Mouse (Mus musculus): ENCODE data around the gene Prrc2a.
A peak's percentile ranks its signal among the peaks of the same experiment; 100 is the strongest.

The Prrc2a gene

GRCm38 (mm10) chr17:35164568-35165450 lies at the start of gene Prrc2a:
Gene Prrc2a (minus strand): TSS chr17:35164897.
- peak; percentile 97 for DNase-seq (ENCODE audit: extremely low spot score, low spot score)

- no peak for DNase-seq (ENCODE audit: extremely low spot score, low spot score)
Observed at GRCm38 (mm10) chr17:35213071-35213470, 48.4 kb upstream of the Prrc2a start.

GRCm38 (mm10) chr17:35210593-35210992 lies 45.9 kb upstream of the Prrc2a start:
- DNase-seq (ENCODE audit: extremely low spot score, low spot score) = no peak

- DNase-seq (ENCODE audit: extremely low spot score, low spot score) = no peak
Observed at GRCm38 (mm10) chr17:35209785-35210535, 45.3 kb upstream of the Prrc2a start.

- no peak for DNase-seq (ENCODE audit: extremely low spot score, low spot score)
Observed at GRCm38 (mm10) chr17:35205380-35205769, 40.7 kb upstream of the Prrc2a start.

- no peak for DNase-seq (ENCODE audit: extremely low spot score, low spot score)
Observed at GRCm38 (mm10) chr17:35204494-35205379, 40.0 kb upstream of the Prrc2a start, which contains the start of gene Lta. Gene Lta (minus strand): TSS chr17:35205351.

GRCm38 (mm10) chr17:35202442-35202841 lies 37.7 kb upstream of the Prrc2a start:
- DNase-seq (ENCODE audit: extremely low spot score, low spot score) = no peak

- no peak for DNase-seq (ENCODE audit: extremely low spot score, low spot score)
Observed at GRCm38 (mm10) chr17:35201787-35202186, 37.1 kb upstream of the Prrc2a start, which contains the start of gene Tnf. Gene Tnf (minus strand): TSS chr17:35202007.

GRCm38 (mm10) chr17:35201128-35201527 lies 36.4 kb upstream of the Prrc2a start:
- DNase-seq (ENCODE audit: extremely low spot score, low spot score) = no peak

GRCm38 (mm10) chr17:35200398-35200797 lies 35.7 kb upstream of the Prrc2a start:
- no peak for DNase-seq (ENCODE audit: extremely low spot score, low spot score)

GRCm38 (mm10) chr17:35198946-35199345 lies 34.2 kb upstream of the Prrc2a start:
- DNase-seq (ENCODE audit: extremely low spot score, low spot score) = no peak

- DNase-seq (ENCODE audit: extremely low spot score, low spot score) = no peak
Observed at GRCm38 (mm10) chr17:35198029-35198428, 33.3 kb upstream of the Prrc2a start.

- no peak for DNase-seq (ENCODE audit: extremely low spot score, low spot score)
Observed at GRCm38 (mm10) chr17:35197126-35197525, 32.4 kb upstream of the Prrc2a start.

GRCm38 (mm10) chr17:35196321-35196641 lies 31.6 kb upstream of the Prrc2a start:
- DNase-seq (ENCODE audit: extremely low spot score, low spot score) = no peak

- DNase-seq (ENCODE audit: extremely low spot score, low spot score) = peak; percentile 83
Observed at GRCm38 (mm10) chr17:35195631-35196320, 31.1 kb upstream of the Prrc2a start.

- no peak for DNase-seq (ENCODE audit: extremely low spot score, low spot score)
Observed at GRCm38 (mm10) chr17:35194844-35195630, 30.3 kb upstream of the Prrc2a start.

- DNase-seq (ENCODE audit: extremely low spot score, low spot score) = no peak
Observed at GRCm38 (mm10) chr17:35193881-35194843, 29.5 kb upstream of the Prrc2a start, which contains the start of gene Ltb. Gene Ltb (plus strand): TSS chr17:35194439.

GRCm38 (mm10) chr17:35192924-35193323 lies 28.2 kb upstream of the Prrc2a start:
- DNase-seq (ENCODE audit: extremely low spot score, low spot score) = no peak

- DNase-seq (ENCODE audit: extremely low spot score, low spot score) = no peak
Observed at GRCm38 (mm10) chr17:35191723-35192122, 27.0 kb upstream of the Prrc2a start.

Measured in neural tube, embryonic 10.5 days (tissue).